Mouse (Mus musculus): ENCODE measurements around the gene Tspan7.

Gene Tspan7

DNA sequence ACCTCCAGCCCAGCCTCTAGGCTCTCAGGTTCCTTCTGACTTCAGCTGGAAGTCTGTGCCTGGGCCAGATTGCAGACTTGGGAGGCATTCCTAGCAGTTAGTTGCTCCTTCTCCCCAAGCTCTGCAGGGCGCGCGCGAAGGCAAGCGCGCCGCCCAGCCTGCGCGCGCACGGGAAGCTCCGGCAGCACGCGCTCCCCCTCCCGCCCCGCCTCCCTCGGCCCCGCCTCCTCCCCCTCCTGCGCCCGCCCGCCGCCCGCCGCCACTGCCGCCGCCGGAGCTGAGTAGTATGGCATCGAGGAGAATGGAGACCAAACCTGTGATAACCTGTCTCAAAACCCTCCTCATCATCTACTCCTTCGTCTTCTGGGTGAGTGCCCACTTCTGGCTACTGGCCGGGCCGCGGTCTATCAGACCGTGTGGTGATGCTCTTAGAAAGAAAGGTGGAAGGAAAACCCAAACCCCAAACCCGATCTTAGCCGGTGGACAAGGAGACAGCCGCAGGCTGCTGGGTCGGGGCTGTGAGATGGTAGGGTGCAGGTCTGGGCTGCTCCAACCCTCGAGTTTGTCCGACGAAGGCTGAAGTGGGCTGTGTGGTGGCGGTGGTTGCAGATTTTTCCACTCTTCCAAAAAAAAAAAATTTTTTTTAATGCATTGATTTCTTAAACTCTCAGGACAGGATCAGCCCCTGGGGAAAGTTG lies at the start of gene Tspan7:
Gene Tspan7 (plus strand): TSS at position 287 of the 698 bp plus-strand sequence.
- TF ChIP-seq GATA4 (IDR thresholded peaks at IDR 0.05; ENCODE audit: insufficient replicate concordance, low read length): no peak

DNA sequence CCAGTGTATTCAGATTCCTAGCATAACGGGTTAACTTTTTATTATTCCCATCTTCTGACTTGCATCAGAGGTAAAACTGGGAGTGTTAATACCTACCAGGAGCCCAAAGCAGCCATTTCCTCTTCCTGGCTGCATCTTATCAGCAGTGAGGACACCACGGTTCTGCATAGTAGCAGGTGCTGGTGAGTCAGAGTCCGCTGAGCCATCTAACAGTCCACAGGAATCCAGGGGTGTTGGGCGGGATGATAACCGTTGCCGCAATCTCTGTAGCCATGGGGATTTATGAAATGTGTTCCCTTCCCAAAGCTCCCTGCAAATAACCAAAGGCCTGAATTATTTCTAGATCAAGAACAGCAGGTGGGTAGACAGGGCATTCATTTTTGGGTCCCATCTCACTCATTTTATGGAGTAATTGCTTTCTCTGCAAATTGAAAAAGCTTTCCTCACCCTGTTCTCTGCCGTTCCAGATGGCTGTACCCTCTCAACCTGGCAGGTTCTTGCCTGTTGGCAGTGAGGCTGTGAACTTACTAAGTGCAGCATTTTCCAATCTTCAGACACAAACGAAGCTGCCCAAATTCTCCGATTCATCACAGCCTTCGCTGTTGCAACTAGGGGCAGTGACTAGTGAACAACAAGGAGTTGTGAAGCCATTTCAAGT lies 35.5 kb upstream of the Tspan7 start:
- TF ChIP-seq GATA4 (IDR thresholded peaks at IDR 0.05; ENCODE audit: insufficient replicate concordance, low read length): no peak

- no peak for TF ChIP-seq GATA4 (IDR thresholded peaks at IDR 0.05; ENCODE audit: insufficient replicate concordance, low read length)
These were observed 34.6 kb upstream of the Tspan7 start for GRCm38 (mm10) chrX:10450143-10451060.

DNA sequence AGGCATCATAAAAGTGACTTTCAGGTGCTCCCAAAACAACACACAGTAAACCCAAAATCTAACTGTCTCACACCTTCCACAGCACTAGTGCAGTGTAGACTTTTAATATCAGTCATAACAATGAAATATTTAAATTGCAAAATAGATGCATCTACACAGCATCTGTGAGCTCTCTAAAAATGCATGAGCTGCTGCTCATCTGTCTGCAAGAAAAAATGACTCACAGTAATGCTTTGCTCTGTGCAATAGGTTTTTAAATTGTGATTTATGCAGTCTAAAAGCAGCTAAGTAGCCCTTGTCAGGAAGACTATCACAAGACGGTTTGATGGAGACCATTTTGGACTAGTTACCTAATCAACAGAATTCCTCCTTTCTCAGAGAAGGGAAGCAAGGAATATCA lies 31.2 kb upstream of the Tspan7 start:
- TF ChIP-seq GATA4 (IDR thresholded peaks at IDR 0.05; ENCODE audit: insufficient replicate concordance, low read length): no peak

DNA sequence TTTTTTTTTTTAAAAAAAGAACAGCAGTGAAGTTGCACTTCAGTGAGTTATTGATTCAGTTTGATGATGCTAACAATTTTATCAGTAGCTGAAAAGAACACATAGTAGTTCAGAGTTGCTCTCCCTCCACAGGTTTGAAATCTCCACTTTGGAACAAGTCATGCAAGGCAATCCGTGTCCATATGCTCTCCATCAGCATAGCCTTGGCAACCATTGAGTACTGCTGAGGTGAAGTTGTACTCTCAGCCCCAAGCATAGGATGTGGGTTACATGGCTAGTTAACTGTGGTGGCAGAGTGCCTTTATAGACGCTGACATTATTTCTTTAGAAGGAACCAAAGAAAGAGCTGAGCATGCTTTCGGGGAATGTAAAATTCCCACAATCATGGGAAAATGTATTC lies 27.7 kb upstream of the Tspan7 start:
- TF ChIP-seq GATA4 (IDR thresholded peaks at IDR 0.05; ENCODE audit: insufficient replicate concordance, low read length): no peak

GRCm38 (mm10) chrX:10477088-10477487 lies 7.9 kb upstream of the Tspan7 start:
- no peak for TF ChIP-seq GATA4 (IDR thresholded peaks at IDR 0.05; ENCODE audit: insufficient replicate concordance, low read length)

- TF ChIP-seq GATA4 (IDR thresholded peaks at IDR 0.05; ENCODE audit: insufficient replicate concordance, low read length): no peak
These were observed 5.7 kb upstream of the Tspan7 start for GRCm38 (mm10) chrX:10479031-10479886.

GRCm38 (mm10) chrX:10479943-10480342 lies 5.0 kb upstream of the Tspan7 start:
- no peak for TF ChIP-seq GATA4 (IDR thresholded peaks at IDR 0.05; ENCODE audit: insufficient replicate concordance, low read length)

GRCm38 (mm10) chrX:10485664-10486211 lies 780 bp downstream of the Tspan7 start:
- TF ChIP-seq GATA4 (IDR thresholded peaks at IDR 0.05; ENCODE audit: insufficient replicate concordance, low read length): no peak

DNA sequence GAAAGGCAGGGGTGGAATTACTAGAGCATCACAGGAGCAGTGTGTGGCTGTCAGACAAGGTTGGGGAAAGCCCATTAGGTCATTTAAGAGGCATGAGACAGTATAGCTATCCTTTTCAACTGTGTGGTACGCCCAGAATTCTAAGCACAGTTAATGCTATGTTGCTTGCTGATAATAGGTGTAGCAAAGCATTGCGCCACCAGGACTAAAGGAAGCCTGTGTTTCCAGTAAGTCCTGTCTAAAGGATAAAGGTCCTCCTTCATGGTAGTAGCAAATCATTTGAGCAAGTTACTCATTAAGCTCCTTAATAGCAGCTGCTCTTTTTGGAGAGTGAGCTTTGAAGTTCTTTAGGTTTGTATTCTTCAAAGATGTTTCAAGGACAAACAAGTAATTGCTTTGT lies 13.6 kb downstream of the Tspan7 start:
- TF ChIP-seq GATA4 (IDR thresholded peaks at IDR 0.05; ENCODE audit: insufficient replicate concordance, low read length): no peak

GRCm38 (mm10) chrX:10502616-10503015 lies 17.7 kb downstream of the Tspan7 start:
- TF ChIP-seq GATA4 (IDR thresholded peaks at IDR 0.05; ENCODE audit: insufficient replicate concordance, low read length): peak; percentile 80; the same call in 1 of the 2 replicates

GRCm38 (mm10) chrX:10514417-10514816 lies 29.5 kb downstream of the Tspan7 start:
- peak; percentile 63; the same call in 1 of the 2 replicates for TF ChIP-seq GATA4 (IDR thresholded peaks at IDR 0.05; ENCODE audit: insufficient replicate concordance, low read length)

DNA sequence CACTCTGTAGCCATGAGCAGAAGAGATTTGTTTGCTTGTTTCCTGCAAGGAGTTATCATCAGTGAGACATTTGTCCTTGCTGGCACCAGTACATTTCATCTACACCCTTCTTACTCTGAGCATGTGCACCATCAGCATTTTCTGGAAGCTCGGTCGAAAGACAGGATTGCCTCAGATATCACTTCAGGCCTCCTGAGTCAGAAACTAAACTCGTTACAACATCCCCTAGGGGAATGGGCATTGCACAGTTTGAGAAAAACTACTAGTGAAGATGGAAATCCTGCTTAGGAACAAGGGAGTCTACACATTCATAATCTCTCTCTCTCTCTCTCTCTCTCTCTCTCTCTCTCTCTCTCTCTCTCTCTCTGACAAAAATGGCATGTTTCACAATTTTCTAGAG lies 30.0 kb downstream of the Tspan7 start:
- 0 out of 2 replicates have a peak, but pooled peaks have one; percentile 27 for TF ChIP-seq GATA4 (IDR thresholded peaks at IDR 0.05; ENCODE audit: insufficient replicate concordance, low read length)

DNA sequence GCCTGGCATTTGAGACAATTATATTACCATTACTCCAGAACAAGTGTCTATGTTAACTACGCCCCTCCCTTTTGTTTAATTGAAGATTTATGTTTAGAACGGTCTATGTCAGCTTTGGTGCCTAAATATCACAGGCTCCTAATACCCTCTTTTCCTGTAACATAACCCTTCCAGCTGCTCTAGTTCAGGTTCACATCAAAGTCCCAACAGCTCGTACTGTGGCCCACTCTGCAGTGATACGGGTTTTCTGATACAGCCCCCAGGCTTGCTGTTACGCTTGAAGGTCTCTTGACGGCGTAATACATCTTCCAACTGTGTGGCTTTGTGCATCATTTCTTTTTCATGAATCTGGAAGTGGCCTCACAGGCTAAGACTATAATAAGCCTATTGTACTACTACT lies 31.5 kb downstream of the Tspan7 start:
- no peak for TF ChIP-seq GATA4 (IDR thresholded peaks at IDR 0.05; ENCODE audit: insufficient replicate concordance, low read length)

Data from liver, adult (tissue).